Mouse (Mus musculus) small intestine, adult 10 weeks (tissue): Measurements from ENCODE around the gene Porcn. TPM values are rescaled to one million over a fixed set of nuclear protein-coding genes. Genes with fewer than 3 reads are reported as not detected.

Source experiments
- polyA plus RNA-seq: library from polyadenylated mRNA; stranded (reverse); fragments of 350-450 nt; fragmentation: Illumina TruSeq; extraction: RNeasy Lipid Tissue Mini Kit (QIAGEN cat#74804); gene quantifications from one replicate; pipeline ENCODE4 v1.2.3, GENCODE M21; 2014; ENCODE audit warnings: low replicate concordance

Gene Porcn
- 1.0 TPM for polyA plus RNA-seq

DNA sequence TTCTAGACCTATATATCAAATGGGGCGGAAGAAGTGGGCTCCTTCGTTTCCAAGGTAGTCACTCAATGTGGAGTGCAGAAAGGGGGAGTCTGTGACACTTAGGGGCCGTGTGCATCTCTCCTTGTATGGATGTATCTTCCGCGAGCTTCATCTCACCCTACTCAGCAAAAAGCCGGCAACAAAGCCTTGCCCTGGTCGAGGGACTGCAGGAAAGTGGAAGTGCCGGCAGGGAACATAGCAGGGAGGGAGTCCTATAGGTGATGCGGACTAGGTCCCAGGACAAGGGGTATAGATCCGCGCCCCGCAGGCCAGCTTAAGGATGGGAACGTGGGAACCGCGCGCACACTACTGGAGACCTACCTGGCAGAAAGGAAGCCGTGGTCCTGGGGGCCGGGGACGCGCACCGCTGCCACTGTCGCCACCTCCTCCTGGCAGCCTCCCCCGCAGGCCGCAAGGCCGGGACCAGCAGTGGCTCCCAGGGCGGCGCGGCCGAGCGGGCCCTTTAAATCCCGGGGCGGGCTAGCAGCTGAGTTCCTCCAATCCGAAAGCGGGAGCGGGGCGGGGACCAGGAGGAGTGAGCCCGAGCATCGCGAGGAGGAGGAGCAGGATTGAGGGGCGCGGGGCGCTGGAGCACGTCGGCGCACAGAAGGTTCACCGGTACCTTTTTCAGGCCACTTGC, at the start of gene Porcn:
Porcn (minus strand) TSS at position 511 of the 679 bp plus-strand sequence.

DNA sequence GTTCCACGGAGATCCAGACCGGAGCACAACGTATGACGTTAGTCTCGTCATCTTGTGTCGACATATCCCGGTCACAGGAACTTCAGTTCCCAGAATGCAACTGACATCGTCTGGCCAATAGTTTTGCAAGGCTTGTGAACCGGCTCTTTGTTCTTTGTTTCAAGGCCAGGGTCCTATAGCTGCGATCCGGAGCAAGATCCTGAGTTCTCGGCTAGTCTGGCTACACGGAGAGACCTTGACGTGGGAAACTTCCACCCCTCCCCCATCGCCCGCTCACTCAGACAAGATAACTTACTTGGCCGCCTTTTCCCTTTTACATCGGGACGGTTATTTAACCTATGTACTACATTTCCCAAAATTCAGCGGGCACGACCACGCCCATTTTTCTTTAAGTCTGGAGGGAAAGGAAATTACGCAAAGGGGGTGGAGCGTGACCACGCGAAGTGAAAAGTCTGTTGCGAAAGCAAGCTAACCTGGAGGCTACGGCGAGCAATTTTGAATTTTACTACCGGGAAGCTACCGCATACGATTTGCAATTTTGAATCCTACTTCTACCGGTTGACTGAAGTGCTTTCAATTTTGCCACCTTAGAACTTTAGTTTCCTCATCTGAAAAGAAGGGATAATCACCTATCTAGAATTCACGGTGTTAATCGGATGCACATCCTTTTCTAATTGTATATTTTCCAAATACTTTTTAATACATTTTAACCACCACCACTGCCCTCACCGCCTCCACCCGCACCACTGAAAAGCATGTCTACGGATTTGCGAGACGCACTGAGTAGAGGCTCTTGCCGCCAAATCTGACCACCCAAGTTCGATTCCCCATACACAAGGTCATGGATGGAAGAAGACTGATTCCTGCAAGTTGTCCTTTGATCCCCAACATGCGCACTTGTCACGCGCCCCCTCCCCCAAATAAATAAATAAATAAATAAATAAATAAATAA, 46.3 kb upstream of the Porcn start, which contains the start of gene Ftsj1:
Ftsj1 (minus strand) TSS at position 73 of the 952 bp plus-strand sequence.

DNA sequence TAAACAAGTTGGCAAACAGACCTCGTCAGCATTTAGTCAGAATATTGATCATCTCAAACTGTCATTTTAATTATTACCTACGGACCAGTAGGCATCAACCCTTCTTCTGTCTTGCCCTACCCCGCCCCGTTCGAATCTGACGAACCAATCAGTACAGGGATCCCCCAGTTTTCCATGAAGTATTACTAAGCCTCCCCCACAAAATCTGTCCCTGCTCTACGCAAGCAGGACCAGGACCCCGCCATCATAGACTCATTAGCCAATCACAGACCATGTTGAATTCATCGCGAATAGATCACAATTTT, 13.0 kb downstream of the Porcn start, which contains the start of gene Ebp:
Ebp (minus strand) TSS at position 94 of the 305 bp plus-strand sequence.

DNA sequence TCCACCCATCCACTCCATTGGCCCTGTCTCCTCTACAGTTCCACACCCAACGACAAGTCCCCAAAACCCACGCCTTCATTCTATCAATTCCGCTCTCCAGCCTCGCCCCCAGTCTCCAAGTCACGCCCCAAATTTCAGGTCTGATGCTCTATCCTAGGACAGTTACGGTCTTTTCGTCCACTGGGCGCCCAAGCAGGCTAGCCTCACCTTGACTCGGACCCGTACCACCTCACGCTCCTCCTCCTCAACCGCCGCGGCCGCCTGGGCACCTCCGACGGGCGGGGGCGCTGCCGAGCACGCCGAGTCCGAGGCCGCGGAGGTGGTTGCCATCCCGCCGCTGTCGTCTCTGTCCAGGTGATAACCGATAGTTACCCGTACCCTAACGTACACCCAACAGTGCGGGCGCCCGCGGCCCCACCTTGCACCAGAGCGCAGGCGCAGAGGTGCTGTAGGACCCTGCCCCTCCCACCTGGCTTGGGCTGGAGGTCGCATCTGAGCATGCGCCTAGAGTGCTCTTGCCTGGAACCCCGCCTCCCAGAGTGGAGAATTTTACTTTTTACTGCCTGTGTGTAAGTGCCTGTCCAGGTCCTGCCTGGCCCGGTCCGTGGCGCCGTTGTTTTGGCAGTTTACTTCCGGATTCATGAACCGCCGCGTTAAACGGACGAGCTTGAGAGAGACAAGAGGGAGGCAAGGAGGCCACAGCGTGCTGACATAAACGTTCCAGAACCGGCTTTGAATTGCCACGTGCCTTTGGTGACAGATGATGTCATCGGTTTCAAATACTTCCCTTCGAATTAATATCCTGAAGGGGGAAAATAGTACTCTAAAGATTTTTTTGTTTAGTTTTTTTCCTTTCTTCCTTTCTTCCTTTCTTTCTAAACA, 30.6 kb downstream of the Porcn start, which contains the start of gene Tbc1d25:
Tbc1d25 (minus strand) TSS at position 678 of the 882 bp plus-strand sequence.

DNA sequence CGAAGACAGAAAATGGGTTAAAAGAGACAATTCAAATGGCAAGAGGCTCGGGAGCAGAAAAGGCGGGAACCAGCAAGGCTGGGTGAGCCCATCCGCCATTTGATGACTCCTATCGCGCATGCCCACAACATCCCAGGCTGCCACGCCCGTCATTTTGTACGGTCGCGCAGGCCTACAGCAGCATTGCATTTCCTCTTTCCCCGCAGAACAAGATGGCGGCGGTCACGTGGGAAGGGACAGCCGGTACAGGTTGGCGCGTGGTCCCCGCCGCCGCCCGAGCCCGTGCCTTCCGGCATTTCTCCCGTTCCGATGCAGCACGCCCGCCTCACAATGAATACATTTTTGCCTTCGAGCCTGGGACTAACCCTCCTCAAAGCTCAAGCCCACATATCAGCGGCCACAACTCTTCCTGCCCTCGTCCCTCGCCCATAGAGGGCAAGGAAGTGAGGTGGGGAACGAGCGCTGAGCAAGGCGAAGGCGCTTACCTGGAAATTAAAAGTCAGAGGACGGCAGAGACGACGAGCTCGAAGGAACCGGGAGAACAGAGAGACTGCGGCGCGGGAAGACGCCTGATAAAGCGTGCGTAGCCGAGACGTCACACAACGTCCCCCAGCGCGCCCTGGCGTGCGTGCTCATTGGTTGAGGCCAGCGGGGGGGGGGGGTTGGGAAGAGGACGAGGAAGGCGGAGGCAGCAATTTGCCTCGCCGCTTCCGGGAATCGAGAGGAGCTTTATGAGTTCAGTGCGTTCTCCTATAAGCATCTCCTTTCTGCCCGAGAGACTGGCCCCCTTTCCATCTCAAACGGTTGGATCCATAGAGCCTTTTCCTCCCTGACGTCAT, 61.0 kb downstream of the Porcn start, which contains the start of gene Rbm3:
Rbm3 (minus strand) TSS at position 728 of the 839 bp plus-strand sequence.

Other genes with a start within 250 kb of the Porcn start
- gene Gata1, start 228.5 kb downstream of the Porcn start, polyA plus RNA-seq: not detected
- gene Glod5, start 188.0 kb downstream of the Porcn start, polyA plus RNA-seq: 1,103 TPM
- 8.6 TPM for gene Suv39h1, start 131.8 kb downstream of the Porcn start, polyA plus RNA-seq
- gene Was, start 116.0 kb downstream of the Porcn start, polyA plus RNA-seq: 0.59 TPM
- 60.9 TPM for gene Wdr13, start 73.6 kb downstream of the Porcn start, polyA plus RNA-seq
- 554 TPM for gene Rbm3, start 60.6 kb downstream of the Porcn start, polyA plus RNA-seq
- not detected for gene Tbc1d25, start 30.3 kb downstream of the Porcn start, polyA plus RNA-seq
- 31.9 TPM for gene Ebp, start 13.0 kb downstream of the Porcn start, polyA plus RNA-seq
- gene Ftsj1, start 45.9 kb upstream of the Porcn start, polyA plus RNA-seq: 5.6 TPM
- 0.59 TPM for gene Slc38a5, start 64.6 kb upstream of the Porcn start, polyA plus RNA-seq
- not detected for gene Ssxb10, start 120.9 kb upstream of the Porcn start, polyA plus RNA-seq
- gene Ssxb9, start 160.5 kb upstream of the Porcn start, polyA plus RNA-seq: not detected
- gene Ssxb1, start 206.8 kb upstream of the Porcn start, polyA plus RNA-seq: not detected